Mouse (Mus musculus) heart, embryonic 15.5 days (tissue): ENCODE measurements around the gene Pde4b. TPM values are rescaled to one million over a fixed set of nuclear protein-coding genes. Genes with fewer than 3 reads are reported as not detected.

ENCODE experiments used
- ATAC-seq: fragments of 200-750 bp; cut with Nextera tagmentation; replicated peaks from 2 replicates; pipeline ENCODE4 v1.8.0; 2017; ENCODE audit warnings: low read depth, moderate TSS enrichment; ENCODE audit not compliant: insufficient number of reproducible peaks, insufficient read depth, low FRiP score
- H3K27ac ChIP-seq: fragments of 300-500 bp; sonication (generic); 2 replicates; pipeline ENCODE4 v1.5.1; 2015; ENCODE audit warnings: mild to moderate bottlenecking, inconsistent platforms
- H3K27me3 ChIP-seq: fragments of 300-500 bp; sonication (generic); 2 replicates; pipeline ENCODE4 v1.6.1; 2015; ENCODE audit warnings: inconsistent platforms
- H3K36me3 ChIP-seq: fragments of 300-500 bp; sonication (generic); 2 replicates; pipeline ENCODE4 v1.6.1; 2015; ENCODE audit warnings: mild to moderate bottlenecking, inconsistent platforms
- H3K4me1 ChIP-seq: fragments of 300-500 bp; sonication (generic); replicated peaks from 2 replicates; pipeline ENCODE4 v1.6.1; 2015; ENCODE audit warnings: inconsistent platforms
- H3K4me2 ChIP-seq: fragments of 300-500 bp; sonication (generic); 2 replicates; pipeline ENCODE4 v1.6.1; 2015; ENCODE audit warnings: inconsistent platforms, mild to moderate bottlenecking, moderate library complexity
- H3K4me3 ChIP-seq: fragments of 300-500 bp; sonication (generic); 2 replicates; pipeline ENCODE4 v1.5.1; 2015; ENCODE audit warnings: mild to moderate bottlenecking, inconsistent platforms
- H3K9ac ChIP-seq: fragments of 300-500 bp; sonication (generic); 2 replicates; pipeline ENCODE4 v1.6.1; 2015; ENCODE audit warnings: mild to moderate bottlenecking, inconsistent platforms
- H3K9me3 ChIP-seq: fragments of 300-500 bp; sonication (generic); replicated peaks from 2 replicates; pipeline ENCODE4 v1.6.1; 2016; ENCODE audit warnings: inconsistent platforms
- WGBS: fragments of 180-500 bp; shearing (Covaris S2); methylation state at CpG from one replicate; pipeline ENCODE4 v1.1.7; 2015; ENCODE audit warnings: mixed read lengths; 5-methylcytosine and 5-hydroxymethylcytosine counted together
- polyA plus RNA-seq: library from polyadenylated mRNA; unstranded; fragments of >200 nt; fragmentation: Nextera tagmentation; extraction: Ambion mirVana; gene quantifications from 2 replicates; pipeline ENCODE4 v1.2.1, GENCODE M21; 2015

The Pde4b gene
- polyA plus RNA-seq, 1 experiment from 2014 or later = 24.6 TPM

GRCm38 (mm10) chr4:102640942-102641341, 553.6 kb downstream of the Pde4b start:
- no peak overlapping the region for H3K4me3 ChIP-seq
- no peaks in the 10 kb centered on the region for H3K36me3 ChIP-seq
- ATAC-seq = no peak
- H3K27me3 ChIP-seq = no peaks in the 10 kb centered on the region
- no peaks in the 10 kb centered on the region for H3K9me3 ChIP-seq
- WGBS = 84% methylated on average over 4 of the region's 4 CpGs
- no peak overlapping the region for H3K9ac ChIP-seq
- H3K27ac ChIP-seq = no peak overlapping the region
- H3K4me1 ChIP-seq = peaks cover 15% of the 10 kb centered on the region
- no peak overlapping the region for H3K4me2 ChIP-seq

- Histone ChIP-seq H3K4me1 (no peaks in the 10 kb centered on the region), H3K9ac (no peak overlapping the region), H3K27me3 (no peaks in the 10 kb centered on the region), H3K36me3 (no peaks in the 10 kb centered on the region), H3K27ac (no peak overlapping the region), H3K9me3 (no peaks in the 10 kb centered on the region), H3K4me3 (no peak overlapping the region), H3K4me2 (no peak overlapping the region)
- ATAC-seq = no peak
- WGBS = 58% methylated on average over 6 of the region's 6 CpGs
These were observed 556.7 kb downstream of the Pde4b start for GRCm38 (mm10) chr4:102644062-102644461.

- no peak for ATAC-seq
- no peak overlapping the region for H3K4me2 ChIP-seq
- no peak overlapping the region for H3K27ac ChIP-seq
- no peak overlapping the region for H3K4me3 ChIP-seq
- WGBS = 44% methylated on average over 2 of the region's 2 CpGs
- H3K9ac ChIP-seq = no peak overlapping the region
- H3K27me3 ChIP-seq = no peaks in the 10 kb centered on the region
- no peaks in the 10 kb centered on the region for H3K4me1 ChIP-seq
- H3K36me3 ChIP-seq = no peaks in the 10 kb centered on the region
- H3K9me3 ChIP-seq = no peaks in the 10 kb centered on the region
These were observed 559.7 kb downstream of the Pde4b start for GRCm38 (mm10) chr4:102647056-102647455.

- H3K9ac ChIP-seq = no peak overlapping the region
- 74% methylated on average over 7 of the region's 7 CpGs for WGBS
- no peaks in the 10 kb centered on the region for H3K9me3 ChIP-seq
- no peaks in the 10 kb centered on the region for H3K36me3 ChIP-seq
- no peaks in the 10 kb centered on the region for H3K4me1 ChIP-seq
- no peak overlapping the region for H3K4me3 ChIP-seq
- no peak for ATAC-seq
- H3K27ac ChIP-seq = no peak overlapping the region
- H3K4me2 ChIP-seq = no peak overlapping the region
- no peaks in the 10 kb centered on the region for H3K27me3 ChIP-seq
These were observed 568.0 kb downstream of the Pde4b start for GRCm38 (mm10) chr4:102655331-102655730.

GRCm38 (mm10) chr4:102656494-102657036, 569.2 kb downstream of the Pde4b start:
- Histone ChIP-seq H3K27ac (no peak overlapping the region), H3K4me2 (no peak overlapping the region), H3K9ac (no peak overlapping the region), H3K4me3 (no peak overlapping the region), H3K27me3 (no peaks in the 10 kb centered on the region), H3K9me3 (no peaks in the 10 kb centered on the region), H3K4me1 (no peaks in the 10 kb centered on the region), H3K36me3 (no peaks in the 10 kb centered on the region)
- 0 out of 2 replicates have a peak, but pooled peaks have one; percentile 7 for ATAC-seq
- 10% methylated on average over 3 of the region's 3 CpGs for WGBS

Other genes starting within 250 kb of the Pde4b start
- not detected in 2 replicates for gene B020004J07Rik, start 243.5 kb upstream of the Pde4b start, polyA plus RNA-seq
- gene C130073F10Rik, start 193.8 kb upstream of the Pde4b start, polyA plus RNA-seq = not detected in 2 replicates
- gene Gm12800, start 178.4 kb upstream of the Pde4b start, polyA plus RNA-seq = not detected in 2 replicates
- not detected in 2 replicates for gene Gm12794, start 147.1 kb upstream of the Pde4b start, polyA plus RNA-seq
- gene Gm12790, start 106.5 kb upstream of the Pde4b start, polyA plus RNA-seq = not detected in 2 replicates
- not detected in 2 replicates for gene Gm12789, start 100.9 kb upstream of the Pde4b start, polyA plus RNA-seq